Mouse (Mus musculus) v-Abl transformed pro-B cells (cell line): ENCODE results near the gene Samd13.

Experiments used
- in situ Hi-C, 2 experiments: fragments of 400-800 bp; cut with MboI; formaldehyde crosslinking; loops; one replicate each; pipeline ENCODE4 v1.15.1; 2025; ENCODE audit not compliant: unreplicated experiment in 2 of 2

Samd13 gene

GRCm38 (mm10) chr3:146675101-146675500 is 10.3 kb downstream of the Samd13 start:
- in situ Hi-C loops: no loop called here

GRCm38 (mm10) chr3:146671121-146671520 is 14.3 kb downstream of the Samd13 start:
- in situ Hi-C loops: no loop called here

GRCm38 (mm10) chr3:146661907-146662306 is 23.5 kb downstream of the Samd13 start:
- in situ Hi-C loops: no loop called here

- in situ Hi-C loops: no loop called here
Observed at GRCm38 (mm10) chr3:146661001-146661400, 24.4 kb downstream of the Samd13 start.

- in situ Hi-C loops: no loop called here
Observed at GRCm38 (mm10) chr3:146659321-146659720, 26.1 kb downstream of the Samd13 start.

- in situ Hi-C loops: no loop called here
Observed at GRCm38 (mm10) chr3:146658061-146658639, 27.2 kb downstream of the Samd13 start.

- in situ Hi-C loops: no loop called here
Observed at GRCm38 (mm10) chr3:146657433-146657832, 28.0 kb downstream of the Samd13 start.

- in situ Hi-C loops: no loop called here
Observed at GRCm38 (mm10) chr3:146655111-146655577, 30.2 kb downstream of the Samd13 start.

GRCm38 (mm10) chr3:146653692-146654091 is 31.7 kb downstream of the Samd13 start:
- in situ Hi-C loops: no loop called here

- in situ Hi-C loops: no loop called here
Observed at GRCm38 (mm10) chr3:146652431-146652830, 33.0 kb downstream of the Samd13 start.

GRCm38 (mm10) chr3:146651217-146651616 is 34.2 kb downstream of the Samd13 start, which contains the start of gene 4930503B20Rik:
Gene 4930503B20Rik (minus strand): TSS chr3:146651317.
- in situ Hi-C loops: no loop called here

- in situ Hi-C loops: no loop called here
Observed at GRCm38 (mm10) chr3:146650716-146651115, 34.7 kb downstream of the Samd13 start.

GRCm38 (mm10) chr3:146649311-146649894 is 36.0 kb downstream of the Samd13 start:
- in situ Hi-C loops: no loop called here

- in situ Hi-C loops: no loop called here
Observed at GRCm38 (mm10) chr3:146641818-146642427, 43.5 kb downstream of the Samd13 start.

GRCm38 (mm10) chr3:146632506-146632905 is 52.9 kb downstream of the Samd13 start:
- in situ Hi-C loops: no loop called here

GRCm38 (mm10) chr3:146628227-146628982 is 57.0 kb downstream of the Samd13 start:
- in situ Hi-C loops: no loop called here

- in situ Hi-C loops: no loop called here
Observed at GRCm38 (mm10) chr3:146625766-146626165, 59.6 kb downstream of the Samd13 start.

GRCm38 (mm10) chr3:146621966-146622365 is 63.4 kb downstream of the Samd13 start:
- in situ Hi-C loops: no loop called here

GRCm38 (mm10) chr3:146620555-146621249 is 64.7 kb downstream of the Samd13 start:
- in situ Hi-C loops: no loop called here

- in situ Hi-C loops: no loop called here
Observed at GRCm38 (mm10) chr3:146620101-146620500, 65.3 kb downstream of the Samd13 start.

- in situ Hi-C loops: no loop called here
Observed at GRCm38 (mm10) chr3:146618357-146618756, 67.0 kb downstream of the Samd13 start.
